Mouse (Mus musculus) MEL (cell line): Measurements from ENCODE around the gene Tmem150c. TPM values are rescaled to one million over a fixed set of nuclear protein-coding genes. Genes with fewer than 3 reads are reported as not detected.

Experiments
- DNase-seq: peaks from one replicate; pipeline ENCODE4 v3.0.0; 2011; ENCODE audit warnings: low read depth, low spot score
- H3K27ac ChIP-seq: 2 replicates; pipeline ENCODE4 v1.5.1; 2012; ENCODE audit warnings: low read depth, mild to moderate bottlenecking, control low read depth, low read length, moderate library complexity; ENCODE audit not compliant: control insufficient read depth
- H3K27me3 ChIP-seq, 2 experiments: fragments of 150-350 bp in 1 of 2; sonication (generic) in 1 of 2; 2 replicates each; pipeline ENCODE4 v1.6.1; 2012; ENCODE audit warnings: low read length in 2 of 2, mild to moderate bottlenecking in 2 of 2, improper control_type of control experiment in 1 of 2, moderate library complexity in 1 of 2; ENCODE audit not compliant: insufficient read depth in 2 of 2, control insufficient read depth in 1 of 2
- H3K36me3 ChIP-seq, 2 experiments: 2 replicates each; pipeline ENCODE4 v1.6.1; 2012 to 2014; ENCODE audit warnings: low read length in 2 of 2, improper control_type of control experiment in 1 of 2, inconsistent platforms in 1 of 2, mild to moderate bottlenecking in 1 of 2; ENCODE audit not compliant: insufficient read depth in 2 of 2, control insufficient read depth in 1 of 2
- H3K4me1 ChIP-seq, 2 experiments: fragments of 150-350 bp in 1 of 2; sonication (generic) in 1 of 2; 2 replicates each; pipeline ENCODE4 v1.6.1; 2012; ENCODE audit warnings: low read length in 2 of 2, improper control_type of control experiment in 1 of 2, mild to moderate bottlenecking in 1 of 2; ENCODE audit not compliant: insufficient read depth in 2 of 2, control insufficient read depth in 1 of 2
- H3K4me3 ChIP-seq, 2 experiments: fragments of 150-350 bp in 1 of 2; sonication (generic) in 1 of 2; 2 replicates each; pipeline ENCODE4 v1.5.1; 2012; ENCODE audit warnings: low read depth in 2 of 2, low read length in 2 of 2, mild to moderate bottlenecking in 2 of 2, moderate library complexity in 2 of 2, control low read depth in 1 of 2, improper control_type of control experiment in 1 of 2; ENCODE audit not compliant: control insufficient read depth in 1 of 2, insufficient read depth in 1 of 2
- H3K79me2 ChIP-seq: 2 replicates; pipeline ENCODE4 v1.6.1; 2012; ENCODE audit warnings: mild to moderate bottlenecking, low read length, moderate library complexity; ENCODE audit not compliant: control insufficient read depth, poor library complexity, insufficient read depth
- H3K9ac ChIP-seq: 2 replicates; pipeline ENCODE4 v1.6.1; 2012; ENCODE audit warnings: low read depth, mild to moderate bottlenecking, control low read depth, low read length, moderate library complexity; ENCODE audit not compliant: control insufficient read depth, poor library complexity, severe bottlenecking
- H3K9me3 ChIP-seq: fragments of 150-350 bp; sonication (generic); replicated peaks from 2 replicates; pipeline ENCODE4 v1.6.1; 2012; ENCODE audit warnings: mild to moderate bottlenecking, low read length, improper control_type of control experiment, moderate library complexity; ENCODE audit not compliant: insufficient read depth
- BHLHE40 ChIP-seq: IDR thresholded peaks from 2 replicates; pipeline ENCODE4 v1.6.1; 2012; ENCODE audit warnings: low read depth, mild to moderate bottlenecking, inconsistent platforms, low read length, improper control_type of control experiment, borderline replicate concordance
- CHD1 ChIP-seq: IDR thresholded peaks from 2 replicates; pipeline ENCODE4 v1.6.1; 2012; ENCODE audit warnings: low read depth, mild to moderate bottlenecking, inconsistent platforms, low read length, improper control_type of control experiment
- CHD2 ChIP-seq: IDR thresholded peaks from 2 replicates; pipeline ENCODE4 v1.6.1; 2011; ENCODE audit warnings: low read length, improper control_type of control experiment
- CTCF ChIP-seq, 3 experiments: IDR thresholded peaks in 2 of 3; conservative IDR thresholded peaks in 1 of 3; 2 replicates each; pipeline ENCODE4 v1.5.1; 2011 to 2012; ENCODE audit warnings: low read length in 3 of 3, low read depth in 2 of 3, mild to moderate bottlenecking in 2 of 3, improper control_type of control experiment in 1 of 3, inconsistent platforms in 1 of 3, mixed read lengths in 1 of 3, moderate library complexity in 1 of 3; ENCODE audit not compliant: control insufficient read depth in 1 of 3, insufficient read depth in 1 of 3, poor library complexity in 1 of 3, severe bottlenecking in 1 of 3
- ELF1 ChIP-seq: IDR thresholded peaks from 2 replicates; pipeline ENCODE4 v1.6.1; 2014; ENCODE audit warnings: low read depth, mild to moderate bottlenecking, inconsistent platforms, low read length, improper control_type of control experiment, moderate library complexity
- EP300 ChIP-seq, 2 experiments: IDR thresholded peaks; 2 replicates each; pipeline ENCODE4 v1.6.1; 2011; ENCODE audit warnings: improper control_type of control experiment in 2 of 2, low read length in 2 of 2, low read depth in 1 of 2, mild to moderate bottlenecking in 1 of 2
- GATA1 ChIP-seq: IDR thresholded peaks from 2 replicates; pipeline ENCODE4 v1.6.1; 2011; ENCODE audit warnings: low read depth, low read length, improper control_type of control experiment
- HCFC1 ChIP-seq: IDR thresholded peaks from 2 replicates; pipeline ENCODE4 v1.6.1; 2012; ENCODE audit warnings: low read depth, mild to moderate bottlenecking, inconsistent platforms, low read length, improper control_type of control experiment, moderate library complexity
- KAT2A ChIP-seq: conservative IDR thresholded peaks from 2 replicates; pipeline ENCODE4 v1.6.1; 2012; ENCODE audit warnings: low read depth, low read length, improper control_type of control experiment, inconsistent platforms
- MAFK ChIP-seq: IDR thresholded peaks from 2 replicates; pipeline ENCODE4 v1.6.1; 2011; ENCODE audit warnings: low read depth, mild to moderate bottlenecking, low read length, improper control_type of control experiment, borderline replicate concordance
- MYB ChIP-seq: IDR thresholded peaks from 2 replicates; pipeline ENCODE4 v1.6.1; 2011; ENCODE audit warnings: mild to moderate bottlenecking, low read depth, low read length, improper control_type of control experiment
- NELFE ChIP-seq: IDR thresholded peaks from 2 replicates; pipeline ENCODE4 v1.6.1; 2011; ENCODE audit warnings: low read depth, low read length, improper control_type of control experiment
- NRF1 ChIP-seq: IDR thresholded peaks from 2 replicates; pipeline ENCODE4 v1.6.1; 2014; ENCODE audit warnings: low read depth, mild to moderate bottlenecking, inconsistent platforms, low read length, improper control_type of control experiment, moderate library complexity; ENCODE audit not compliant: poor library complexity, insufficient read depth, severe bottlenecking
- RCOR1 ChIP-seq: IDR thresholded peaks from 2 replicates; pipeline ENCODE4 v1.6.1; 2012; ENCODE audit warnings: low read depth, mild to moderate bottlenecking, inconsistent platforms, low read length, improper control_type of control experiment
- SIN3A ChIP-seq: IDR thresholded peaks from 2 replicates; pipeline ENCODE4 v1.6.1; 2012; ENCODE audit warnings: low read length, improper control_type of control experiment, inconsistent platforms
- TAL1 ChIP-seq: IDR thresholded peaks from 2 replicates; pipeline ENCODE4 v1.6.1; 2012; ENCODE audit warnings: mild to moderate bottlenecking, inconsistent platforms, low read length, moderate library complexity, mixed read lengths
- TCF12 ChIP-seq: IDR thresholded peaks from 2 replicates; pipeline ENCODE4 v1.6.1; 2014; ENCODE audit warnings: low read depth, mild to moderate bottlenecking, inconsistent platforms, low read length, improper control_type of control experiment, moderate library complexity
- USF1 ChIP-seq: IDR thresholded peaks from 2 replicates; pipeline ENCODE4 v1.6.1; 2014; ENCODE audit warnings: low read depth, mild to moderate bottlenecking, inconsistent platforms, low read length, improper control_type of control experiment, moderate library complexity
- USF2 ChIP-seq, 2 experiments: IDR thresholded peaks; 2 replicates each; pipeline ENCODE4 v1.6.1; 2011 to 2012; ENCODE audit warnings: improper control_type of control experiment in 2 of 2, low read length in 2 of 2, borderline replicate concordance in 1 of 2, inconsistent platforms in 1 of 2, low read depth in 1 of 2, mild to moderate bottlenecking in 1 of 2; ENCODE audit not compliant: insufficient read depth in 1 of 2
- ZKSCAN1 ChIP-seq: IDR thresholded peaks from 2 replicates; pipeline ENCODE4 v1.6.1; 2012; ENCODE audit warnings: low read depth, mild to moderate bottlenecking, inconsistent platforms, low read length, improper control_type of control experiment, moderate library complexity
- ZMIZ1 ChIP-seq: IDR thresholded peaks from 2 replicates; pipeline ENCODE4 v1.6.1; 2012; ENCODE audit warnings: low read depth, mild to moderate bottlenecking, inconsistent platforms, low read length, improper control_type of control experiment, moderate library complexity
- ZNF384 ChIP-seq: IDR thresholded peaks from 2 replicates; pipeline ENCODE4 v1.6.1; 2012; ENCODE audit warnings: low read depth, mild to moderate bottlenecking, inconsistent platforms, low read length, improper control_type of control experiment
- polyA plus RNA-seq, 2 experiments: library from polyadenylated mRNA; stranded (reverse) in 1 of 2; unstranded in 1 of 2; fragments of >175 nt in 1 of 2; fragments of >200 nt in 1 of 2; gene quantifications; 2 replicates each; pipeline versions ENCODE4 v1.2.1 to v1.2.4; 2012; ENCODE audit warnings: low replicate concordance in 2 of 2, low read depth in 1 of 2; ENCODE audit not compliant: insufficient read length in 2 of 2, insufficient read depth in 1 of 2, missing spikeins in 1 of 2
- total RNA-seq: library from RNA; depleted of rRNA; stranded (reverse); fragments of 300-350 nt; gene quantifications from 2 replicates; pipeline ENCODE4 v1.2.3, GENCODE M21; 2012

Gene Tmem150c
- total and polyA plus RNA-seq, 3 experiments = 0.04 to 0.06 TPM; not detected in 1

DNA sequence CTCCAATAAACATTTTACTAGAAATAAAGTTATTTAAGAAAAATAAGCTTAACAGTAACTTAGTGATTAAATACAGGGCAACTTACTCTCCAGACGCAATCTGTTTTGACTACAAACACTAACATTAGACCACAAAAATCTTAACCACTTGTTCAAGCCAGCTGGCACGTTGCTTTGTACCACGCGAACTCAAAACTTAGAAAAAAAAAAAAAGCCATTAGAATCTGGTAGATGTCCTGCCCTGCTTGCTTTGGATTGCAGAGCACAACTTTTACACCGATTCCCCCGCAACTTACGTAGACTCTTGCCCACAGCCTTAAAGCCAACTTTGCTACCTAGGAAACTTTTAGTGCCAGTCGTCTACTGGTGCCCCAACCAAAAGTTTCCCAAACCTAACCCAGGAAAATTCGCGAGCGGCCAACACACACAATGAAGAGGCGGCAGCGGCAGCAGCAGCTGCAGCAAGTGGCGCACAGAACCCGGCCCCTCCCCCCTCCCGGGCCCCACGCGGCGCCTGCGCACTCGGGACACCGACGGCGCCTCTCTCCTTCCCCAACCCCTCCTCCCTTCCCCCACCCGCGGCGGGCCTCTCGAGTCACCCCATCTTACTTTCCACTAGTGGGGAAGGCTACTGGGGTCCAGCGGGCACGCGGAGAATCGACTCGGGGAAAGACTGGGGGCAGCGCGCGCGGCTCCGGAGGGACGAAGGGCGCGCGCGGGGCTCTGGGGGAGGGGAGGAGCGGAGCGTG lies 121.5 kb downstream of the Tmem150c start:
- H3K79me2 ChIP-seq = peaks cover 76% of the 10 kb centered on the region
- H3K27ac ChIP-seq = peak overlapping the region; percentile 91
- H3K36me3 ChIP-seq = peaks cover 30 to 33% of the 10 kb centered on the region in 2 experiments
- no peaks in the 10 kb centered on the region for H3K27me3 ChIP-seq
- no peaks in the 10 kb centered on the region for H3K9me3 ChIP-seq
- peak overlapping the region; percentile 90 to 98 for H3K4me3 ChIP-seq
- H3K4me1 ChIP-seq = peaks cover 0 to 16% of the 10 kb centered on the region in 2 experiments; a peak in 1 of 4 replicates
- DNase-seq = peak; percentile 84
- H3K9ac ChIP-seq = peak overlapping the region; percentile 98
- TF ChIP-seq ELF1 (0 out of 2 replicates have a peak, but pooled peaks have one; percentile 14), NRF1 (peak; percentile 77), EP300 (IDR thresholded peaks at IDR 0.05; ENCODE audit: low read depth in 1 of 2, low read length in 2 of 2) (peak in 1 of 2 experiments; percentile 20; a peak in 1 of 4 replicates), BHLHE40 (0 out of 2 replicates have a peak, but pooled peaks have one; percentile 27), ZMIZ1 (no peak), KAT2A (no peak), ZNF384 (no peak), CTCF (IDR thresholded peaks at IDR 0.05 in 2 of 3, conservative IDR thresholded peaks at IDR 0.05 in 1 of 3; ENCODE audit: control insufficient read depth in 1 of 3, insufficient read depth in 1 of 3, low read depth in 2 of 3, low read length in 3 of 3, poor library complexity in 1 of 3, severe bottlenecking in 1 of 3) (no peak), TAL1 (no peak), USF1 (no peak), MYB (no peak), MAFK (no peak), TCF12 (peak; percentile 13; the same call in 1 of the 2 replicates), CHD1 (no peak; the same call in 1 of the 2 replicates), NELFE (no peak), CHD2 (peak; percentile 48), HCFC1 (no peak), SIN3A (peak; percentile 24; the same call in 1 of the 2 replicates), GATA1 (no peak), ZKSCAN1 (no peak), RCOR1 (no peak), USF2 (IDR thresholded peaks at IDR 0.05; ENCODE audit: borderline replicate concordance in 1 of 2, insufficient read depth in 1 of 2, low read depth in 1 of 2, low read length in 2 of 2) (no peak)
